Mouse (Mus musculus) adrenal gland, postnatal 4 days (tissue): Measurements from ENCODE around the gene Stap2. TPM values are rescaled to one million over a fixed set of nuclear protein-coding genes. Genes with fewer than 3 reads are reported as not detected.

Experiments used
- DNase-seq, 2 experiments: peaks; one replicate each; pipeline ENCODE4 v3.0.0; 2021 to 2022; ENCODE audit warnings: low spot score in 2 of 2, mixed read lengths in 2 of 2
- total RNA-seq, 2 experiments: library from RNA; stranded (reverse); gene quantifications; 2 replicates each; pipeline ENCODE4 v1.2.3; 2021

Gene Stap2
- total RNA-seq, 2 experiments from 2014 or later: 9.3 to 9.4 TPM

DNA sequence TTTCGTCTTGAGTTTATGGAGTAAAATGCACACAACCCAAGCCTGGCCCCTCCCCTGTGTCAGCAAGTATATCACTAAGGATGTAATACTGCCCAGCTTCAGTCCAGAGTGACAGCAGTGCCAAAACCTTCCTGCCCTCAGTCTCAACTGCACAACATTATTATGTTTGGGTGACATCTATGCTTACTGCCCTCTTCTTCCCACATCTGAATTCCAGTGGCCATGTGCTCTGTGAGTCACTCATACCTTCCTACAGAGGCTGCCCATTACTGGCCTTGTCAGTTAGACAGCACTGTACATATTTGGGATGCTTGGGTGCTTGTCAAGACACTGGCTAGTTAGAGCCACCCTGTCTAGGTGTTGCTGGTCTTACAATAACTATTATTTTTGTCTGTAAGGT, 20.9 kb upstream of the Stap2 start:
- no peak for DNase-seq

DNA sequence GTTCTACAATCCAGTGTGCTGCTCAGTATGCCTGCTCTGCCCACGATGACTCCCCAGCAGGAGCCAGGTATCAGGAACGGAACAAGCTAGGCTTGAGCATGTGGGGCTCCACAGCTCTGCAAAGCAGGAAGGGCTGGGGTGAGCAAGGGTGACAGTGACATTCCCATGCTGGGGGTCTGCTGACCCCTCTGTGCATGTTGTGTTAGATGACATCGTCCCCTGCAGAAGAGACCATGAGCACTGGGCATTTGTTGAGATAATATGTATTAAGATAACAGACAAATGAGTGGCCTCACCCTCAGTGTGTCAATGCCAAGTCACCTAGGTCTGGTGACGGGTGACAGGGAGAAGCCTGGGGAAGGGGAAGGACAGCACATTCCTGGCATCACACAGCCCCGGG, 19.5 kb upstream of the Stap2 start:
- DNase-seq: no peak

DNA sequence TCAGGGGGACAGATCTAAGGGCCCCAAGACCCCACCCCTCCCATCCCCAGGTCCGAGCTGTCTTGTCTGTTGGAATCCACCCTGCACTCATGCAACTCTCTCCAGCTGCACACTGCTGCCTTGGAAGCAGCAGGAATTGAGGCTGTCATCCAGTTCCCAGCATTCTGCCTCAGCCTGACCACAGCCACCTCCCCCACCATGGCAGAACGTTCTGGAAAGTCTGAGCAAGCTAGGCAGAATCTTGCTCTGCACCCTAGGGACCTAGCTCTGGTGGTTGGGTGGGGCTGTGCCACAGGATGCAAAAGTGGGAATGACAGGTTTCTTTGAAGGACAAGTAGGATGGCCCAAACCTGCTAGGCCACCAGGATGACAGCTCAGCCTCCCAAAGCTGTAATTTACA, 19.1 kb upstream of the Stap2 start:
- DNase-seq: no peak

DNA sequence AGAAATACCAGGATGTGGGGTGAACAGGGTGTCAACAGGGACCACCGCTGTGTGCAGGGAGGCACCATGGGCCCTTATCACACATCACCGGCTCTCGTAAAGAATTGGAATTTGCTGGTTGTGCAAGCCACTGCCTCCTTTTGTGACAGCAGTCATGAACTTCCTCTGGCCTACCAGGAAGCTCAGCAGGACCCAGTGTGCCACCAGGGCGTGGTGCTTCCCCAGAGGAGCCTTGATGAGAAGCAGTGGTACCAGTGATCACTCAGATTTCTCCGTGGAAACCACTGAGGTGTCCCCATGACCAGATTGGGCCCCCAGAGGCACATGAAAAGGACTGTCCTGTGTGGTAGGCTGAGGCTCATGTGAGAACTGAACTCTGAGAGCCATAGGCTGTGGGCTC, 18.0 kb upstream of the Stap2 start:
- DNase-seq: no peak

DNA sequence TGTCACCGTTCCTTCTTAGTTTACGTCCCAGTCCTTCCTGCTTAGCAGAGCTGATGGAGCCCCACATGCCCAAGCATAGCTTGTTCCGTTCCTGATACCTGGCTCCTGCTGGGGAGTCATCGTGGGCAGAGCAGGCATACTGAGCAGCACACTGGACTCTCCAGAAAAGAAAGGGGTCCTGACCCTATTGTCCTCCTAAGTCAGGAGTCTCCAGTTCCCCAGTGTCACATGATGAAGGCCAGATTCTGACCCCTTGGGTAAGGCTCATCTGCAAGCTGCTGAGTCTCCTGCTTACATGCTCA, 17.6 kb upstream of the Stap2 start:
- DNase-seq: no peak

DNA sequence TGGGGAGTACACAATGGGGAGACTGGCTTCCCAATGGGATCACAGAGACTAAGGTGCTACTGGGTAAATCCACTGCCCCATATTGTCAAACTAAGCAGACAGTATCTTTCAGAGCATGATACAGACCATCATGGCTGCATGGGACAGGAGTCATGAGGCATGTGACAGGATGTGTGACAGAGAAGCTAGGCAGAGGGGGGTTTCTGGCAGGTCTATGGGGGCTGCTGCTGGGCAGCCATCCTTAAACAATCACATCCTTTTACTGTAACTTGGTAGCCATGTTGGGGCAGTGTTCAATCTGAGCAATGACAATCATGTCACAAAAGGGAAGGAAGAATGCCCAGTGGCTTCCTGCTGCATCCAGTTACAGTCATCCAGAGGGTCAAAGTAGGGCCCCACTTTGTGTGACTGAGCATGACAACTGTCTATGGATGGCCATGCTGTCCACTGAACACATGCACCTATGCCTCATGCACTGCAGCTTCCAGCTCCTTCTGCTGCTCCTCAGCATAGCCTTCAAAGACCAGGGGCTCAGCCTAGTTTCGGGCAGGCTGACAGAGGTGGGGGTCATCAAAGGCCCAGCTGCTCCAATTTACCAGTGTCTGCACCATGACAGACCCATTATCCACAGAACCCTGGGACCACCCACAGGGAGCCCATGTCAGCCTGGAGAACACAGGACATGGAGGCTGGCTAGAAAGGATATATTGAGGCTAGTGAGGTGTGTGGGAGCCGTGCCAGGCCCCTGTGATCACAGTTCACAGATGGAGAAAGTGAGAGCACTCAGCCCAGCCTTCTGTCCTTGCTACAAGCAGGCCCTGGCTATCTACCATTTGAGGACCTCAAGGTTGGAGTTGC, 17.0 kb upstream of the Stap2 start:
- no peak for DNase-seq

DNA sequence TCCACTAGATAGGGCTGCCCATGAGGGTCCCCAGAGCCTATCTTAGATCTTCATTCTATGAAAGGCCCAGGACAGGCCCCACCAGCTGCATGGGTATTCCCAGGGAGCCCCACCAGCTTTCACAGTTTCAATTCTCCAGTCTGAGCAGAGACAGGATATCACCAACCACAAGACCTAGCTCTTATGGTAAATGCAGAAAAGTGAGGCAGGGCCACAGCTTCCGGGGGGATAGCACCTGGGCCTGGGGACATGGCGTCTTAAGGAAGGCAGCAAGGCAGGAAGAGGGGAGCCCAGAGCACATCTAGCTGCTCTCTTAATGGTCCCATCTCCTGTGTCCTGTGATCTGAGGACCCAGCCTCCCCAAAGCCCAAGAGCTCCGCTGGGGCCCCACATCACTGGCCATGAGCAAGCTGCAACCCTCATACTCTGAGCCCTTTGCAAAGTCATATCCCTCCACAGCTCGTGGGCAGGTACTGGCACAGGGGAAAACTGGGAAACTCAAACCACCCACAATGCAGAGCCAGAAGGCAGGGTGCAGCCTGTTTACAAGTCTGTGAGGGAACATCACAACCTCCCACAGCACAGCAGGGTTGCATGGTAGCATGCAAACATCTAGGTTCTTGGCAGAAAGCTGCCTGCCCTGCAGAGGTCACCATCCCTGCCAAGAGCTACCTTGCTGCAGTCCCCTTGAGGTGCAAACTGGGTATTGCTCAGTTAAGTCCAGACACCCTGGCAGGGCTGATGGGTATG, 16.0 kb upstream of the Stap2 start:
- DNase-seq: no peak

DNA sequence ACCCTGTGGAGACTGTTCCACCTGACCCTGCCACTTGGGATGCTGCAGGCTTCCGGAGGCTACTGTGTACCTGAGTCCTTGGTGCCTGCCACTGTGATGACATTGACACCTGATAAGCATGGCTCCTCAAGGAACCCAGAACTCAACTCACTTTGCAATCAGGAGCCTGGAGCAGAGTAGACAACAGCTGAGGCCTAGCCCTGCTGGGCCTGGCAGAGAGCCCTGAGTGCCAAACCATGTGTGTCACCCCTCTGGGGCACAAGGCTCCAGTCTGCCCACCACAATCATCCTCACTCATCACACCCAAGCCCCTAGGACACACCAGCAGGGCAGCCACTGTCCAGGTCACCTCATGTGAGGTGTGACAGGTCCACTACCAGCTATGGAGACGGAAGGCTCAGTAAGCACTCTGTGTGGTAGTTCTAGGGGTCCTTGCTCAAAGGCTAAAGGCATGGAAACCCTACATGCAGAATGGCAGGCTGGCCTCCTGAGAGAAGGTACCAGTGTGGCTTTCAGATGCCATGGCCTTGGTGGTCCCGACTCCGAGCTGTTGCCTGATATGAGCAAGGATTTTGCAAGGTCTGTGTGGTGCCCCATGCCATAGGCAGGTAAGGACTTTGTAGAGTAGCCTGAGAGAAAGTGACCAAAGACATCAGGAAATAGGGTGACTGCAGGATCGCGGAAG, 15.2 kb upstream of the Stap2 start:
- DNase-seq: no peak

DNA sequence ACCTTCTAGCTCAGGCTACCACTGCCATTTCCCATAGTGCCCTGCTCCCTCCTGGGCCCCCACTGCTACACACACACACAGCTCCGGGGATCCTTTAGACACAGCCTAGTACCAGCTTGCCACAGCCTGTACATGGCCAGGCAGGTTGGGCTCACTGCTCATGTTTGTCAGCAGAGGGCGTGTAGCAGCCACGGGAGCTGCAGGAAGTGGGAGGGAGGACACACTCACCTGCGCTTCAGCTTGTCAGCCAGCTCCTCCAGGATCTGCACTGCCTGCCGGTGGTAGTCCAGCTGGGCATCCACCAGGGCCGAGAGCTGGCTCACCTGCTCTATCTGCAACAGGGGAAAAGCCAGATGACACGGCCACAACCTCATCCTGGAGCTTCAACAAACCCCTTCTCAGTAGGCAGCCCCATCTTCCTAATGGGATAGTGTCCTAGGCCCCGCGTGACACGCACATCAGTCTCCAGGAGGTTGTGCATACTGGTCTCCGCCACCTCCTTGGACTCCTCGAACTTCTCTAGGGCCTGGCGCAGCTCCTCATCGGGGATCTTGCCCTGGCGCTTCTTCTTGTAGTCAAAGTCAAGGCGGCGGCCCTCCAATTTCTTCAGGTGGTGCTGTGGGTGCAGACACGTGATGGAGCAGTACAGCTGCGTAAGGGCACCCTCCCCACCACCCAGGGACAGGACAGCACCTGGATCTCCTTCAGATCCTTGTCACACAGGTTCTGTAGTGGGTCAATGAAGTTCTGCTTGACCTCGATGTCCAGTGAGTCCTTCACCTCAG, 13.2 kb upstream of the Stap2 start:
- no peak for DNase-seq

DNA sequence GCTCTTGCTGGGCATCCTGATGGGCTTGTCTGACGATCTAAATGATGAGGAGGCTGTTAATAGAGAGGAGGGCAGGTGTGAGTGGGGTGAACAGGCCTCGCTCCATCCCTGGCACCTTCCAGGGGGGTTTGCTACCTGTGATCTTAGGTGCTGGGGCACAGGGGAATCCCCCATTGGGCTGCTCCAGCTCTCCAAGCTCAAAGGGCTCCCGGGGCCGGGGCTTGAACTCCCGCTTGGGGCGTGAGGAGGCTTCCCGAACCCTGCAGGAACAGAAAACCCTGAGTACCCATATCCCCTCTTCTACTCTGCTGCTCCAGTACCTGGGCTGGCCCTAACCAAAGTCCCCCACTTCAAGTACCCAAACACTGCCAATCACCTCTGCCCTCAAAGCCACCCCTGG, 12.5 kb upstream of the Stap2 start:
- no peak for DNase-seq

DNA sequence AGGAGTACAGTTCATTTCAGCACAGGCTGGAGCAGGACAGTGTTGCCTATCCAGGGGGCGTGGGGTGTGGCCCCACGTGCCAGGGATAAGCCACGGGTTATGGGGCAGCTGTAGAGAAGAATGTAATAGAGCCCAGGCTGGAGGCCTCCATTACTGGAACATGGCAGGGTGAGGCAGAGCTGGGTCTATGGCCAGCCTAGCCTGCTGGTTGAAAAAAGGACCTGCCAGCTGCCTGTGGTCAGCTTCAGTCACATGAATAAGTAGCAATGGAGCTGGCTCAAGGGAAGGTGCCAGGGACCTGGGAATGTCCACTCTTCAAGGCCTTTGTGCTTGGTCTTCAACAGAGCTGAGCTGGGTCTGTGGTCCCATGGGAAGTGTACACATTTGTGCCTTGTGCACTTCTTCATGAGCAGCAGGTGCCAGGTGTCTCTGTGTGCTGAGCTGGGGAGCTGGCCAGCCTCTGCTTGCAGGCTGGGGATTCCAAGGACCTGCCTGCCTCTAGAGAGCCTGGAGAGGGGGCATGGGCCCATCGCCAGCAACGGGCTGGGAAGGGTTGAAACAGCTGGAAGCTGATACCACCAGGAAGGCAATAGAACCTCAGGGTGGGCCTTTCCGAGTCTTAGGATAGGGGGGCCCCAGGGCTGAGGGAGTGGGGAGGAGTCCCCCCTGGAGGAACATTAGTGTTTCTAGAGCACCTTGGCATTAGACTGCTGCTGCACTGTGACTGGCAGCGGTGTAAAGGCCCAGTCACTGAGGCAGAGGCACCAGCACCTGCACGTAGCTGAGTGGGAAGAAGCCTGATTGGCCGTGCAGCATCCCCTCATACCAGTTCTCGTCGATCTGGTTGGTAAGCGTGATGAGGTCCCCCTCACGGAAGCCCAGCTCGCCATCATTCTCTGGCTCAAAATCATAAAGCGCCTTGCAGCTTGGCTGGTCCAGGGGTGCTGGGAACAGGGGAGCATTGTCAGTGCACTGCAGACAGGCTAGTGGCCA, 11.7 kb upstream of the Stap2 start:
- DNase-seq: no peak

DNA sequence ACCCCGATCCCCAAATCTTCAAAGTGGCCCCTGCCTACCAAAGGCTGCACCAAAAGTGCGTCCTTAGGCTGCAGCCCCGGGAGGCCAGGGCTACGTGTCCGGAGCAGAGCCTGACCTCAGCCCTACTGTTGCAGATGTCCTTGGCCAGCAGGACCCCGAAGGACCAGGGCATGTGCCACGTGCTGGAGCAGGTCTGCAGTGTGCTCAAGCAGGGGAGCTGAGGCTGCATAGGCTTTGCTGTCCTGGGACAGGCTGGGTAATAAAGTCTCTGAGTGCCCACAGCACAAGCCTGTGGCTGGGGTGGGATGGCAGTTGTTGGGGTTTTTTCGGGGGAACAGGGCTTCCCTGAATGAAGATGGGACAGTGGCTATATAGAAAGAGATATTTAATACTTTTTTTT, 11.0 kb upstream of the Stap2 start:
- no peak for DNase-seq

DNA sequence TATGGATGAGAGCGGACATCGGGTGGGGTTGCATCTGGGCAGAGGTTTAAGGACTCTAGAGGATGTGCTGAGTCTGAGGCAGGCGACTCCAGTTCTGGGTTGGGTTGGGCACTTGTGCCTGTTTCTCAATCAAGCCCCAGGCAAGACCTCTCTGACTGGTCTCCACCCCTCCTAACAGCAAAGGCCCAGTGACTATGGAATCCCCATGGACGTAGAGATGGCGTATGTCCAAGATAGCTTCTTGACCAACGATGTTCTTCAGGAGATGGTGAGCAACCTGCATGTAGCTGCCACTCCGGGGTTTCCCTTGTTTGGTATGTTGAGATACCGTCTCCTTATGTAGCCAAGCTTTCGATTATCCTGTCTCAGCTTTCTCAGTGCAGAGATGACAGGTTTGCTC, 9.9 kb upstream of the Stap2 start:
- no peak for DNase-seq

DNA sequence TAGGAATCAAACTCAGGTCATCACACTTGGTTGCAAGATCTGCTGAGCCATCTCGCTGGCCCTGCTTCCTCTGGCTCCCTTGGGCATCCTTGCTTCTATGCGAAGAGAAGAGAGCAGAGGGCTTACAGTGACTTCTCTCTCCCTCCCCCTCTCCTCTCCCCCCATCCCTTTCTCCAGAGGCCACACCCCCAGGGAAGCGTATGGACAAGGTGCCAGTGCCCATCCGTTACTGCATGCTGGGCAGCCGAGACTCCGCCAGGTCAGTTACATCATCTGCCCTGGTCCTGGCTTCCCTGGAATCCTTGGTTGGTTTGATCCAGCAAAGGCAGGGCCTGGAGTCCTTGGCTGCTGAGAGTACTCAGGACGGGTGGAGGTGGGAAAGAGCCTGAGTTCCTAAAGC, 6.1 kb upstream of the Stap2 start:
- no peak for DNase-seq

DNA sequence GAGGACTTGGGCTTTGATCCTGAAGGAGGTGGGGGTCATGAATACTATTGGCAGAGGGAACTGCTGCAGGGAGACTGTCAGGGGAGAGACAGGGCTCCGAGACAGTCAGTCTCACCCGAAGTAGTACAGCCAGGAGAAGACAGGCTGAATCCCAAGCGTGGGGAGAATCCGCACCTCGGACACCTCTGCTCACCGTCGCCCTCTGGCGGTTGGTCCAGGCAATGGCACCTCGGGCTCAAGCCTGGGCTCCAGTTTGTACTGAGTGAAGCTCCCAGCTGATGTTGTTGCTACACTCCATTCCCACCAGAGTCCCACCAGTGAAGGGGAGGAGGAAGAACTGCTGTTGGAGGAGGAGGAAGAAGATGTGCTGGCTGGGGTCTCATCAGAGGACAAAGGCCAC, 5.3 kb upstream of the Stap2 start:
- DNase-seq: peak; percentile 71 to 72

DNA sequence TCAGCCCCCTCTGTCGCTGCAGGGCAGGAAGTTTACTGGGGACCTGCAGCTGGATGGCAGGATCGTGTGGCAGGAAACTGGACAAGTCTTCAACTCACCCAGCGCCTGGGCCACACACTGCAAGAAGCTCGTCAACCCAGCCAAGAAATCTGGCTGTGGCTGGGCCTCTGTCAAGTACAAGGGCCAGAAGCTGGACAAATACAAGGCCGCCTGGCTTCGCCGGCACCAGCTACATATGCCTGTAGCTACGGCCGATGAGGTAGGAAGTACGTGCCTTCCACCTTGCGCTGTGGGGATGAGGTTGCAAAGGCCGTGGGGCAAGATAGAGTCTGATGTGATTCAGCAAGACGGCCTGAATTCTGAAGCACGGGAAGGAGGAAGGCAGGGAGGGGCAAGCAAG, 4.9 kb upstream of the Stap2 start:
- no peak for DNase-seq

DNA sequence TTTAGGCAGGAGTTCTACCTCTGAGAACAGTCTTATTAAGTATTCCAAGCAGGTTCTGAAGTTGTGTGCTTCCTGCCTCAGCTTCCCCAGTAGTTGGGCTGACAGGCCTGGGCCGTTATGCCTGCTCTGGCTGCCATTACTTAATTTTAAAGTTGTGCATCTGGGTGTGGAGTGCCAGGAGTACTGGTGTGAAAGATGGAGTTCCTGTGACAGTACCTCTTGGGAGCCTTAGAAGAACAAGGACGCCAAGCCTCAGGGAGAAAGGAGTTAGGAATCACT, 4.5 kb upstream of the Stap2 start:
- no peak for DNase-seq

DNA sequence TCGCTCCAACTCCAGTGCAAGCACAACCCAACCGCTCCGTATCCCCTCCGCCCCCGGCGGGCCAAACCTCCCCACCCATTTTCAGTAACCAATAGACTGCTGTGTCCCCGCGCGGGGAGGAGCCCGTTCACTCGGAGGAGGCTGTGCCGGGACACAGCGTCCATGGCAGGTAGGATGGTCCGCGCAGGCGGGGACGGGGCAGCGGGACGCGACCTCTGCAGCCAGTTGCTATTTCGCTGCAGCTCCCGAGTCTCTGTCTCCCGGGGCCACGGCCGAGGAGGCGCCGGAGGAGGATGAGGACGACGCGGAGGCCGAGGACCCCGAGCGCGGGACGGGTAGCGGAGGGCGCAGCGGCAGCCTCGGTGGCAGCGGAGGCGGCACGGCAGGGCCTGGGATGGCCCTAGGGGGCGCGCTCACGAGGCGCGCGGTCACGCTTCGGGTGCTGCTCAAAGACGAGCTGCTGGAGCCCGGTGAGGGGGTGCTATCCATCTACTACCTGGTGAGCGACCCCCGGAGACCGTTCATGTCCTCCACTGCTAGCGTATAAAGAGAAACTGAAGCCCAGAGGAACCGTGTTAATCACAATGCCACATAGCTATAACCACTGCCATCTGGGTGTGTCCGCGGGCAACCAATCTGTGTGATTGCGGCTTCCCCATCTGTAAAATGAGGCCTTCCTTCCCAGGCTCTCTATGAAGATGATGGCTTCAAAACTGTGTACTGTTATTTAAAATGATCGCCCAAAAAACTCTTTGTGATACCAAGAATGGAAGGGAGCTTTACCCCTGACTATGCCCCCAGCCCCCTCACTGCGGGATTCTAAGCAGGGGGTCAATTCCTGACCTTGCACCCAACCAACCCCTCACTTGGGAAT, 3.9 kb upstream of the Stap2 start:
- DNase-seq: peak; percentile 84 to 85

DNA sequence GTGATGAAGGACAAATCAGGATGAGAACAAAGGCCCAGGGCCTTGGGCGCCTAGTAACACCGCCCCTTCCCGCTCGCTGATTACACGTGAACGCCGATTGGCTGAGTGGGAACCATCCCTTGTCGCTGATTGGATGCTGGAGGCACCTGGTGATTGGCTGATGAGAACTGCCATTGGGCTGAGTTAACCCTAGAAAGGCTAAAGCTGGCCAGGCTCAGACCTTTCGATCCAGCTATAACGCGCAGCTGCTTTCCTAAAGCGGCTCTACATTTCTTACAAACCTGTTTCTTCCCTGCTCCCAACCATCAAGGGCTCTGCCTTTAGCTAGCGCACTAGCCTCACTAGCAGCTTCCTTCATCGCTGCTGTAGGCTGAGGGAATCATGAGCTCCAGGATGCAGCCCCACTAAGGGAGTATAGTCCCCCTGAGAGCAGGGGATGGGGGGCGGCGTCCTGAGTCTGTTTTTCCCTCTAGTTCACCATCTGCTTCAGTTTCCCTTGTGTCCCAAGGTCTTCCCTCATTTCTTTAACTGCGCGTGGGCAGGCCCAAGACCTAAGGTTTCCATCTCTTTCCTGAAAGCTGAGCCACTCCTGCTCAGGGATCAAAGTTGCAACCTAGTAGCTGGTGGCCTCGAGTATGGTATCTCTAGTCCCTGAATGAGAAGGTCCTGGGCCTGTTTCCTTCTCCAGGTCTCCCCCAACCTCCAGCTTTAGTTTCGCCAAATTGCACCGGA, 3.1 kb upstream of the Stap2 start:
- DNase-seq: peak; percentile 84 to 90
